Mouse (Mus musculus): ENCODE measurements around the gene Ypel1. TPM values are rescaled to one million over a fixed set of nuclear protein-coding genes. Genes with fewer than 3 reads are reported as not detected.

The Ypel1 gene
- polyA plus RNA-seq, 1 experiment from 2014 or later: 32.5 TPM

DNA sequence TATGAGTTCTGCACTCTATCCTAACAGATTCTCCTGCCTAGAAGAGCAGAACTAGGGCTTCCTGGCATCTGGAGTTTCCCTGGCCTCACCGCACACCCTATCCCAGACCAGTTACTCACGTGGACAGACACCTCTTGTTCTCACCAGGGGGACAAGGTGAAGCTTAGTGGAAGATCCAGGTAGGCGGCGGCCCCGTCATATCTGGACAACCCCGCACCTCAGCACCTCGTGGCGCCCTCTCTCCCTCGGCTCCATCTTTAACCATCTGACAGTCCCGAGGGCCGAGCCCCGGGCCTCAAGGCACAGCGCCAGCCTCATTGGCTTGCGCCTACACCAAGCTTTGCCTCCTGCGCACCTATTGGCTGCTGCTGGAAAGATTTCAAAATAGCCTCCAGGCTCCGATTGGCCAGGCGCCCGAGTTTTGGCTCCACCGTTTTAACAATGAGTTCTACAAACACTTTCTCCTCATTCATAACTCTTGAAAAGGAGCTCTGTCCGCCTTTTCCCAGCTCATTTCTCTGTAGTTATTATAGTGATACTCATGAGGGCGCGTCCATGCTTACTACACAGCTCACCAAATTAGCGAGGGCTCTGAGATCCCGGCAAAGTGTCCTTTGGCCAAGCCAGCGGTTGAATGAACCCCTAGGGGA, 55.5 kb downstream of the Ypel1 start, which contains the start of gene 2610318N02Rik:
2610318N02Rik (minus strand) TSS at position 297 of the 650 bp plus-strand sequence.
- Histone ChIP-seq H3K4me1 (replicated peaks; ENCODE audit: insufficient read depth, low read length) (peaks cover 6% of the 10 kb centered on the region; the same call in 1 of the 2 replicates), H3K4me3 (replicated peaks; ENCODE audit: low read depth, low read length) (peak within 1 kb of the TSS; percentile 38), H3K27ac (peak within 1 kb of the TSS; percentile 1; the same call in 1 of the 2 replicates), H3K9me3 (replicated peaks; ENCODE audit: low read length) (no peaks in the 10 kb centered on the region), H3K4me2 (ENCODE audit: low read length) (peak within 1 kb of the TSS; percentile 58), H3K36me3 (ENCODE audit: insufficient read depth, low read length) (no peaks in the 10 kb centered on the region), H3K9ac (ENCODE audit: low read depth, low read length) (peak within 1 kb of the TSS; percentile 51), H3K27me3 (ENCODE audit: insufficient read depth, low read length) (no peaks in the 10 kb centered on the region)
- under 1% methylated on average over 25 of the region's 25 CpGs for WGBS
- peak; percentile 93 for ATAC-seq (replicated peaks; ENCODE audit: low FRiP score, low read depth)
- 0 out of 2 replicates have a peak, but pooled peaks have one; percentile 1 for TF ChIP-seq CTCF (IDR thresholded peaks at IDR 0.05; ENCODE audit: low read depth)
- peak; percentile 92 for DNase-seq (ENCODE audit: low spot score)

DNA sequence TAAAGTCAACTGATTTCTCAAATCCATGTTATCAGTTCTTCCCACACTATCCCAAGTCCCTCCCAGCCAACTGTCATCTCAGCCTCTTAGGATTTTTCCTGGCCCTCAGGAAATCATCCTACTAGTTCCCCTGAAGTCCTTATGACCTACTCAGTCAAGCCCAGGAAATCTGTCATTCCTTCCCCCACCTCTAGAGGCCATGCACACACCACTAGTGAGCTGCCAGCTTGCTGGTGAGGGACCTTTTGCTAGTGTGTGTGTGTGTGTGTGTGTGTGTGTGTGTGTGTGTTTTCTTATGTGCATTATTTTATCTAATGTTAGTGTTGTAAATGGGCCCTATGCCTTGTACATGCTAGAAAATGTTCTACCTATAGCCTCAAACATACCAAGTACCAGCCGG, 57.8 kb downstream of the Ypel1 start:
- TF ChIP-seq CTCF (IDR thresholded peaks at IDR 0.05; ENCODE audit: low read depth): peak; percentile 74
- H3K27me3 ChIP-seq (ENCODE audit: insufficient read depth, low read length): no peaks in the 10 kb centered on the region
- no peak overlapping the region for H3K4me2 ChIP-seq (ENCODE audit: low read length)
- no peak overlapping the region for H3K9ac ChIP-seq (ENCODE audit: low read depth, low read length)
- ATAC-seq (replicated peaks; ENCODE audit: low FRiP score, low read depth) (no peak), DNase-seq (ENCODE audit: low spot score) (peak; percentile 54)
- peaks cover 14% of the 10 kb centered on the region; the same call in 1 of the 2 replicates for H3K4me1 ChIP-seq (replicated peaks; ENCODE audit: insufficient read depth, low read length)
- no peak overlapping the region for H3K27ac ChIP-seq
- 93% methylated on average over 1 of the region's 1 CpGs for WGBS
- H3K36me3 ChIP-seq (ENCODE audit: insufficient read depth, low read length): no peaks in the 10 kb centered on the region
- H3K9me3 ChIP-seq (replicated peaks; ENCODE audit: low read length): no peaks in the 10 kb centered on the region
- no peak overlapping the region for H3K4me3 ChIP-seq (replicated peaks; ENCODE audit: low read depth, low read length)

DNA sequence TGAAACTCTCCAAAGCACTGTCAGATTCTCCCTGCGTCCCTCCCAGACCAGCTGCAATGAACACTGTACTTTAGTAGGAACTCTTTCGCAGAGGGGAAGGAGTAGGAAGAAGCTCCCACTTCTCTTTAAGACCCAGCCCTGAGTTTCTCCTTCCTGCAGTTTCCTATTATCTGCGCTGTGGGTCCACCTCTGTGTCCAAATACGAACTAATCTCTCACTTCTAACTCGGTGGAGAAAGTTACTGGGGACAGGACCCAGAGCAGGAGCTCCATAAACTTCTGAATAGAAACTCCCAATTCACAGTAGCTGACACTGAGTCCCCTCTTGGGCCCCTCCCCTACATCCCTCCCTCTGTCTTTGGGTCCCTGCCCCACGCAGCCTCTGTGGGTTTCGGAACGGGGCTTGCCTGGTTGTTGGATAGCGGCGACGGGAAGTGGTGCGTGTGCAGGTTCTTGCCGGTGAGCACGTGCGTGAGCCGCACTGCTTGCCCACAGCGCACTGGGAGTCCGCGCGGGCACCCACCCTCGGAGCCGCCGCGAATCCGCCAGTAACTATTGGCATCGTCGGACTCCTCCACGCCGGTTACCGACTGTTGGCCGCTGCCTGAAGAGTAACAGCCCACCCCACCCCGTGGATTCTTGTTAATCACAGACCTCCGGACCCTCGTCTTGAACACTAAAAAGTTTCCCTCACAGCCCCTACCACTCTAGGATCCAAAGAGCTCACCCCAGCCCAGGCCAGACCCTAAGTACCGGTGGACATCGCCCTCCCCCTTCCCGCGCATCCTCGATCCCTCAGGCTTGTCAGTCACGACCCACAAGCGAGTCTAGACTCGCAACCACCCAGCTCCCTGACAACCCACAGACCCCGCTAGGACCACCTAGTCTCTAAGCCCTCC, 61.9 kb downstream of the Ypel1 start:
- Histone ChIP-seq H3K4me2 (ENCODE audit: low read length) (peak overlapping the region; percentile 98), H3K4me3 (replicated peaks; ENCODE audit: low read depth, low read length) (peak overlapping the region; percentile 67), H3K4me1 (replicated peaks; ENCODE audit: insufficient read depth, low read length) (0 out of 2 replicates have a peak, but pooled peaks cover 8% of the 10 kb centered on the region), H3K27me3 (ENCODE audit: insufficient read depth, low read length) (no peaks in the 10 kb centered on the region), H3K9me3 (replicated peaks; ENCODE audit: low read length) (no peaks in the 10 kb centered on the region), H3K27ac (no peak overlapping the region), H3K36me3 (ENCODE audit: insufficient read depth, low read length) (no peaks in the 10 kb centered on the region), H3K9ac (ENCODE audit: low read depth, low read length) (peak overlapping the region; percentile 68)
- TF ChIP-seq CTCF (IDR thresholded peaks at IDR 0.05; ENCODE audit: low read depth): no peak
- WGBS: 4% methylated on average over 43 of the region's 43 CpGs
- DNase-seq (ENCODE audit: low spot score) (no peak), ATAC-seq (replicated peaks; ENCODE audit: low FRiP score, low read depth) (no peak)

- H3K9me3 ChIP-seq (replicated peaks; ENCODE audit: low read length): no peaks in the 10 kb centered on the region
- H3K27ac ChIP-seq: no peak within 1 kb of the TSS
- under 1% methylated on average over 47 of the region's 47 CpGs for WGBS
- DNase-seq (ENCODE audit: low spot score): peak; percentile 99
- H3K27me3 ChIP-seq (ENCODE audit: insufficient read depth, low read length): no peaks in the 10 kb centered on the region
- H3K36me3 ChIP-seq (ENCODE audit: insufficient read depth, low read length): no peaks in the 10 kb centered on the region
- TF ChIP-seq CTCF (IDR thresholded peaks at IDR 0.05; ENCODE audit: low read depth): peak; percentile 57
- H3K4me2 ChIP-seq (ENCODE audit: low read length): peak within 1 kb of the TSS; percentile 98
- 0 out of 2 replicates have a peak, but pooled peaks cover 8% of the 10 kb centered on the region for H3K4me1 ChIP-seq (replicated peaks; ENCODE audit: insufficient read depth, low read length)
- ATAC-seq (replicated peaks; ENCODE audit: low FRiP score, low read depth): peak; percentile 99
- H3K9ac ChIP-seq (ENCODE audit: low read depth, low read length): peak within 1 kb of the TSS; percentile 68
- H3K4me3 ChIP-seq (replicated peaks; ENCODE audit: low read depth, low read length): peak within 1 kb of the TSS; percentile 67
Observed at GRCm38 (mm10) chr16:17132089-17132905, 62.8 kb downstream of the Ypel1 start, which contains the start of gene Sdf2l1. TSS of gene Sdf2l1 (minus strand) at chr16:17132383.

GRCm38 (mm10) chr16:17132906-17133200, 63.4 kb downstream of the Ypel1 start:
- DNase-seq (ENCODE audit: low spot score) (no peak), ATAC-seq (replicated peaks; ENCODE audit: low FRiP score, low read depth) (no peak)

More at GRCm38 (mm10) chr16:17132906-17133200, 63.4 kb downstream of the Ypel1 start:
- no peak for TF ChIP-seq CTCF (IDR thresholded peaks at IDR 0.05; ENCODE audit: low read depth)
- Histone ChIP-seq H3K4me2 (ENCODE audit: low read length) (peak overlapping the region; percentile 98), H3K4me1 (replicated peaks; ENCODE audit: insufficient read depth, low read length) (0 out of 2 replicates have a peak, but pooled peaks cover 8% of the 10 kb centered on the region), H3K9ac (ENCODE audit: low read depth, low read length) (peak overlapping the region; percentile 44; the same call in 1 of the 2 replicates), H3K4me3 (replicated peaks; ENCODE audit: low read depth, low read length) (peak overlapping the region; percentile 67; the same call in 1 of the 2 replicates), H3K36me3 (ENCODE audit: insufficient read depth, low read length) (no peaks in the 10 kb centered on the region), H3K27me3 (ENCODE audit: insufficient read depth, low read length) (no peaks in the 10 kb centered on the region), H3K9me3 (replicated peaks; ENCODE audit: low read length) (no peaks in the 10 kb centered on the region), H3K27ac (no peak overlapping the region)
- 32% methylated on average over 7 of the region's 7 CpGs for WGBS

MicroRNAs within 50 kb of the gene (microRNA counts, 519-probe panel; counts per million panel counts)
- 6,352 counts per million, percentile 92 among the panel's probes with 10 or more counts for microRNA mmu-miR-130b
- 3,625 counts per million, percentile 73 among the panel's probes with 10 or more counts for microRNA mmu-miR-301b

Small RNA genes within 50 kb of the gene (microRNA-seq; reads per million reads assigned to microRNA genes)
- gene Mir130b: 6,156 reads per million, percentile 92 among the genes with 10 or more reads in this experiment
- 59.5 reads per million, percentile 47 among the genes with 10 or more reads in this experiment for gene Mir301b

Other genes with a start within 250 kb of the Ypel1 start
- gene Spag6l, start 240.2 kb upstream of the Ypel1 start, polyA plus RNA-seq (2015; fragmentation: Nextera tagmentation; extraction: Ambion mirVana): 1.1 and 1.5 TPM in 2 replicates
- gene Igll1, start 205.7 kb upstream of the Ypel1 start, polyA plus RNA-seq (2015; fragmentation: Nextera tagmentation; extraction: Ambion mirVana): 0.24 and 0.32 TPM in 2 replicates
- 66.4 and 68.0 TPM in 2 replicates for gene Top3b, start 199.0 kb upstream of the Ypel1 start, polyA plus RNA-seq (2015; fragmentation: Nextera tagmentation; extraction: Ambion mirVana)
- 2.1 and 2.5 TPM in 2 replicates for gene Vpreb1, start 198.9 kb upstream of the Ypel1 start, polyA plus RNA-seq (2015; fragmentation: Nextera tagmentation; extraction: Ambion mirVana)
- 15.1 and 17.4 TPM in 2 replicates for gene Ppm1f, start 173.2 kb upstream of the Ypel1 start, polyA plus RNA-seq (2015; fragmentation: Nextera tagmentation; extraction: Ambion mirVana)
- gene Mapk1, start 86.3 kb upstream of the Ypel1 start, polyA plus RNA-seq (2015; fragmentation: Nextera tagmentation; extraction: Ambion mirVana): 149 TPM in 2 replicates
- gene Ppil2, start 41.6 kb downstream of the Ypel1 start, polyA plus RNA-seq (2015; fragmentation: Nextera tagmentation; extraction: Ambion mirVana): 101 and 111 TPM in 2 replicates
- 16.9 and 17.5 TPM in 2 replicates for gene 2610318N02Rik, start 55.5 kb downstream of the Ypel1 start, polyA plus RNA-seq (2015; fragmentation: Nextera tagmentation; extraction: Ambion mirVana)
- gene Sdf2l1, start 62.7 kb downstream of the Ypel1 start, polyA plus RNA-seq (2015; fragmentation: Nextera tagmentation; extraction: Ambion mirVana): 46.1 and 47.0 TPM in 2 replicates
- 9.0 and 9.1 TPM in 2 replicates for gene Ydjc, start 74.9 kb downstream of the Ypel1 start, polyA plus RNA-seq (2015; fragmentation: Nextera tagmentation; extraction: Ambion mirVana)
- gene Ccdc116, start 77.5 kb downstream of the Ypel1 start, polyA plus RNA-seq (2015; fragmentation: Nextera tagmentation; extraction: Ambion mirVana): 0.26 and 0.34 TPM in 2 replicates
- gene Ube2l3, start 133.0 kb downstream of the Ypel1 start, polyA plus RNA-seq (2015; fragmentation: Nextera tagmentation; extraction: Ambion mirVana): 316 and 327 TPM in 2 replicates
- gene Rimbp3, start 138.9 kb downstream of the Ypel1 start, polyA plus RNA-seq (2015; fragmentation: Nextera tagmentation; extraction: Ambion mirVana): 0.26 and 0.28 TPM in 2 replicates
- gene Hic2, start 163.9 kb downstream of the Ypel1 start, polyA plus RNA-seq (2015; fragmentation: Nextera tagmentation; extraction: Ambion mirVana): 2.1 and 2.4 TPM in 2 replicates
- 12.4 and 15.9 TPM in 2 replicates for gene Tmem191c, start 206.4 kb downstream of the Ypel1 start, polyA plus RNA-seq (2015; fragmentation: Nextera tagmentation; extraction: Ambion mirVana)